Comparison of ENCODE assay signal across 22 mouse cellular contexts in genomic region chr8:111155721-111156436, GRCm38 (mm10).
"Had no signal": no experiment of that assay in that cellular context is flagged by ENCODE, and none has a peak within 500 bp of the region (broad histone marks: within the 10 kb centered on the region; RNA-seq: fewer than 3 reads in every experiment).

No protein-coding gene starts in this region.

- H3K4me3 ChIP-seq: heart, adult 2 months; heart, embryonic 13.5 days; heart, embryonic 15.5 days; hindbrain, embryonic 13.5 days; hindbrain, embryonic 15.5 days; limb, embryonic 13.5 days; limb, embryonic 15.5 days; liver, embryonic 12.5 days had no signal

- H3K4me1 ChIP-seq: heart, embryonic 13.5 days; heart, embryonic 15.5 days; hindbrain, embryonic 13.5 days; hindbrain, embryonic 15.5 days; limb, embryonic 13.5 days; limb, embryonic 15.5 days; liver, embryonic 12.5 days had no signal

- H3K27ac ChIP-seq: heart, adult 2 months; heart, embryonic 13.5 days; heart, embryonic 15.5 days; hindbrain, embryonic 13.5 days; hindbrain, embryonic 15.5 days; hindbrain, postnatal 0 days; limb, embryonic 13.5 days; limb, embryonic 15.5 days; liver, embryonic 12.5 days; liver, embryonic 14.5 days had no signal

- H3K4me2 ChIP-seq: heart, embryonic 11.5 days; heart, embryonic 13.5 days; heart, embryonic 15.5 days; hindbrain, embryonic 13.5 days; hindbrain, embryonic 15.5 days; limb, embryonic 13.5 days; limb, embryonic 15.5 days; liver, embryonic 12.5 days had no signal

- DNase-seq: gastrocnemius, postnatal 14 days; gastrocnemius, postnatal 36 days; heart, adult 11 months; heart, adult 2 months; heart, postnatal 14 days; heart, postnatal 36 days; kidney, adult 18-20 months; kidney, adult 8-10 months; kidney, postnatal 36 days; layer of hippocampus, adult 9-11 months; layer of hippocampus, postnatal 36 days; left cerebral cortex, postnatal 4 days had no signal

- ATAC-seq: hindbrain, postnatal 0 days; liver, embryonic 12.5 days had no signal

- H3K9ac ChIP-seq: heart, embryonic 13.5 days; heart, embryonic 15.5 days; hindbrain, embryonic 13.5 days; hindbrain, embryonic 15.5 days; limb, embryonic 13.5 days; limb, embryonic 15.5 days; liver, embryonic 12.5 days; liver, embryonic 14.5 days had no signal

- H3K9me3 ChIP-seq: heart, embryonic 13.5 days; heart, embryonic 15.5 days; hindbrain, embryonic 13.5 days; hindbrain, embryonic 15.5 days; limb, embryonic 13.5 days; limb, embryonic 15.5 days; liver, embryonic 12.5 days had no signal

- H3K27me3 ChIP-seq: heart, embryonic 13.5 days; heart, embryonic 15.5 days; hindbrain, embryonic 13.5 days; hindbrain, embryonic 15.5 days; limb, embryonic 13.5 days; limb, embryonic 15.5 days; liver, embryonic 12.5 days had no signal
